Mouse (Mus musculus) gastrocnemius, postnatal 14 days (tissue): Measurements from ENCODE around the gene Npas2. TPM values are rescaled to one million over a fixed set of nuclear protein-coding genes. Genes with fewer than 3 reads are reported as not detected.

Experiments used
- DNase-seq: peaks from one replicate; pipeline ENCODE4 v3.0.0; 2021; ENCODE audit warnings: mixed read lengths
- intact Hi-C: fragments of 180-260 bp; cut with DNase I; formaldehyde crosslinking; loops from one replicate; pipeline ENCODE4 v1.15.1; 2025; ENCODE audit warnings: low total_unique reads
- microRNA-seq, 2 experiments: library from miRNA; unstranded; fragments of <30 nt; microRNA quantifications; one replicate each; pipeline ENCODE4 v1.2.0; 2021
- total RNA-seq, 2 experiments: library from RNA; stranded (reverse); gene quantifications; 2 replicates each; pipeline ENCODE4 v1.2.3; 2021

Gene Npas2
- total RNA-seq, 2 experiments from 2014 or later: 3.2 TPM

DNA sequence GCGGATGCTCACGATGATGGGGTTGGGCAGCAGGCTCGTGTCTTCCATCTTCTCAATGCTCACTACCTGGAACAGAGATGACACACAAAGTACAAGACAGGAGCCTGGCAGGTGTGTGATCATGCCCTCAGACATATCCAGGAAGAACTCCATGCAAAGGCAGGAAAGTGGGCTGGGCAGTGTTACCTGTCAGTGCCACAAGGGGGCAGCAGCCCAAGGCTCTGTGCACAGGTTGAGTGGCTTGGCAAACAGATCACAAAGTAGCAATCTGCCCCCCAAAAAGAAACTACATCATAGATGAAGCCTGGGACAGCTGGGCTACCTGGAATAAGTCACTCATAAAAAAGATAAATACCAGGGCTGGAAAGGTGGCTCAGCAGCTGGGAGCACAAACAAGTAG is 198.7 kb downstream of the Npas2 start:
- intact Hi-C loops: loop anchor here (5.0 kb wide), 1 partner anchor 130 kb away; no protein-coding TSS in a partner anchor
- peak; percentile 68 for DNase-seq

DNA sequence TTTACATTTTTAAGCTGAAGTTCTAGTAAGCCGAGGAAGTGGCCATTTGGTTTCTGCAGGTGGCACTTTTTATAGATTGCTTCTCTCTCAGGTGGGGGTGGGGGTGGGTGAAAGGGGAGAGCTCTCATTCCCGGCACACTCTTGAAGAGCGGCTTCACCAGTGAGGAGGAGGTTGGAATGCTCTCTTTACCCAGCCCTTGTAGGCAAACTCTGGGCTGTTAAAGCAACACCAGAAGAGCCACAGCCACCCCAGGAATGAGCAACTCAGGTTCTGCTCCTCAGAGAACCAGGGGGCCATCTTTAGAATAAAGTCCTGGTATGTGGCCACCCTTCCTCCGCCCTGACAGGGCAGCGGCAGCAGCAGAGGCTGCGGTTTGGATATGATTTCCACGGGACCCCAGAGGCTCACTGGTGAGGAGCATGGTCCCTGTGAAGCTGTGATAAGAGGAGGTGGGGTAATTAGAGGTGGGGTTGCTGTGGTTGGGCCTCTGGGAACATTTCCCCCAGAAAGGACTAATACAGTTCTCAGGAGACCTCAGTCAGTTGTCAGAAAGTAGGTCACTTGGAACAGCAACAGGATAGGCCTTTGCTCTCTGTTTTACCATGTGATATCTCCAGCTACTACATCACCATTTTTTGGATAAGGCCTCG is 199.8 kb downstream of the Npas2 start:
- no peak for DNase-seq

DNA sequence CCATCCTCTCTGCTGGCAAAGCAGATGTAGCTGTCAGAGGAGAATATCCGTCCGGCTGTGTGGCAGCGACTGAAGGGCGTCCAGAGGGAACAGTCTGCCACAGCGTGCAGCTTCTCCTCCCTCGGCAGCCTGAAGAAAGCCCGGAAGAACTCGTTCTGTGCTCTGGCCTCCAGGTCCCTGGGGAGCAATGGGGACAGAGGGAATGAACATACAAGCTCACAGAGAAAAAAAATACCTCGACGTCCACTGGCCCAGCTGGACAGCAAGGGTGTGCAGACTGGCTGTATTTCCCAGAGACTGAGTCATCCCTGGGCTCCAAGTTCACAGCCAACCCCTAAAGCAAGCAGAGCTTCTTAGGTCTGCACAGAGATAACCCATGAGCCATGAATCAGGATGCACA is 200.6 kb downstream of the Npas2 start:
- peak; percentile 61 for DNase-seq
- intact Hi-C loops: loop anchor here (5.0 kb wide), 1 partner anchor 128 kb away; no protein-coding TSS in a partner anchor

More for the DNA sequence above, 199.8 kb downstream of the Npas2 start:
- intact Hi-C loops: loop anchor here (5.0 kb wide), 1 partner anchor 129 kb away; no protein-coding TSS in a partner anchor

DNA sequence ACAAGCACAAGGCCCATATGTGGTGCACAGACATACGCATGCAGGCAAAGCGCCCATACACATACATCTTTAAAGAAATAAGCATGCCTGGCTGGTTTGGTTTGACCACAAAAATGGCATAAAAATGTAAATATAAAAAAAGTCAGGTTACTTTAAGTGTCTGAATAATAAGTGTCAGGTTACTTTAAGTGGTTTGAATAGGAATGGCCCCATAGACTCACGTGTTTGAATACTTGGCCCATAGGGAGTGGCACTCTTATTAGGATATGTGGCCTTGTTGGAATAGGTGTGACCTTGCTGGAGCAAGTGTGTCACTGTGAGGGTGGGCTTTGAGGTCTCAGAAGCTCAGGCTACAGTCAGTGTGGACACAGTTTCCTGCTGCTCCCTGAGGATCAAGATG is 201.1 kb downstream of the Npas2 start:
- intact Hi-C loops: loop anchor here (5.0 kb wide), 1 partner anchor 128 kb away; no protein-coding TSS in a partner anchor
- DNase-seq: no peak

DNA sequence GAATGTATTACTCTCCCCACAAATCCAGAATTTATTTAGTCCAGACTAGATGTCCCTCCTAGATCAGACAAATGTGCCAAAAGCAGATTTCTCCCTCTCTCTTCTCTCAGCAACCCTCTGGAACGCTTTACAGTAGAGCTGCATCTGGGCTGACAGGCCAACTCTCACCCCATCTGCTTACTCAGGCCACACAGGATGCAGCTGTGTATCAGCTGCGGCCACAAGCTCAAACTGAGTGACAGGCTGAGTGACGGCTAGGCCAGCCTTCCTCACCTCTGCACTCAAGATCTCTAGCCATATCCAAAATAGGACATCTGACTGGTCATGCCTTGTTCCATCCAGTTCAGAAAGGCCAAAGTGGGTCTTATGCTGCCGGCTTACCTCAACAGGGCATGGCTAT is 202.8 kb downstream of the Npas2 start:
- intact Hi-C loops: no loop called here
- peak; percentile 37 for DNase-seq

DNA sequence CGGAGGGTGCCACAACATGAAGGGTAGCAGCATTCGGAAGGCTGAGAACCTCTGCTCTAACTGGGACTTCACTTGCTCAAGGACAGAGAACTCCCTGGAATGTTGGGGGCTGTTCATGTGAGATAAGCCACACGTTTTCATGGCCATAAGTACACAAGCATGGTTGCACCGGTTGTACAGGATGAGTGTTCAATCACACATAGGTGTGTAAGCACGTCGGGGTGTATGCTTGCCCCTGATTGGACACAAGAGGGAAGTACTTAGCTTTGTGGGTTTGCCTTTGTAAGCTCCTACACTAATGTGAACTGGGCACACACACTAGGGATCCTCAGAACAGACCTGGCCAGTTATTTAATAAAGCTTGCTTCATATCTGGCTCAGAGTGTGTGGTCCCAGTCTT is 204.8 kb downstream of the Npas2 start:
- DNase-seq: no peak
- intact Hi-C loops: no loop called here

DNA sequence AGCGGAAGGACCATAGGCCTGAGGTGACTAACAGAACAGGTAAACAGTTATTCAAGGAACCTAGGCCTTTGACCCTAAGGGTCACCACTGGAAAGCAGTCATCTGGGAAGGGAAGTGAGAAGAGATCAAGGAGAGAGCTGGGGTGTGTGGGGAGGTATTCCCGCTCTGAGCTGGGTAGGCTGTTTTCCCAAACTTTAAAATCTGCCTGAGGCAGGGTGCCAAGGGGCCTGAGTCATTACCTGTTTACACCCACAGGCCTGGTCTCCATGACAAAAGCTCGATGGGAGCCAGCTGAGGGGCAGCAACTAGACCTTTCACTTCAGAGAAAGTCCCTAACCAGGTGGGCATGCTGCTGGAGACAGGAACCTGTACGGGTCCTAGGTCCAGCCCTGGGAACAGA is 205.7 kb downstream of the Npas2 start:
- intact Hi-C loops: no loop called here
- no peak for DNase-seq

DNA sequence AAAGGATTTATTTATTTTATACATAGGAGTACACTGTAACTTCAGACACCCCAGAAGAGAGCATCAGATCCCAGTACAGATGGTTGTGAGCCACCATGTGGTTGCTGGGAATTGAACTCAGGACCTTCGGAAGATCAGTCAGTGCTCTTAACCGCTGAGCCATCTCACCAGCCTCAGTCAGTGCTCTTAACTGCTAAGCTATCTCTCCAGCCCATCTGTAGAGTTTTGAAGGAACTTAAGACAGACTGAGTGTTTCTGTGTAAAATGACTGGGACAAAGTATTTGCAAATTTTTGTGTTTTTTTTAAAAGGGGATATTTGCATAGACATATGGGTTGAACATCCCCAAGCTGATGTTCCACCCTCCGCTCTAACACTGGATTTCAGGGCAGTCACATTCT is 206.6 kb downstream of the Npas2 start:
- no peak for DNase-seq
- intact Hi-C loops: no loop called here

DNA sequence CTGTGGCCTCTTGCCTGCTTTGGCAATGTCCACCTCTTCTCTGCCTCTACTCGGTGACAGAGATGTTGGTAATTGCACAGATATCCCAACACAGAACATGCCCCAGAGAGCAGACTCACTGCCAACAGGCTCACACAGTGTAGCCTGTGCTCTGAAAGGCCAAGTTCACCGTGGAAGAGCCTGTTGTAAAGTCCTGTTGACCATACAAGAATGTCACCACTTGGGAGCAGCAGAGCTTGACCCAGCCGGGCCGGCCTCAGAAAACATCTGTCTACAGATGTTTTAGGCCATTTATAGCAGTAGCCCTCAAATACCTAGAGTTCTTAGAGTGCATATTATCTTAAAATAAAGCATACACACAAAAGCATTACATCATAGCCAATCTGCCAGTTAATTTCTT is 213.6 kb downstream of the Npas2 start:
- intact Hi-C loops: no loop called here

DNA sequence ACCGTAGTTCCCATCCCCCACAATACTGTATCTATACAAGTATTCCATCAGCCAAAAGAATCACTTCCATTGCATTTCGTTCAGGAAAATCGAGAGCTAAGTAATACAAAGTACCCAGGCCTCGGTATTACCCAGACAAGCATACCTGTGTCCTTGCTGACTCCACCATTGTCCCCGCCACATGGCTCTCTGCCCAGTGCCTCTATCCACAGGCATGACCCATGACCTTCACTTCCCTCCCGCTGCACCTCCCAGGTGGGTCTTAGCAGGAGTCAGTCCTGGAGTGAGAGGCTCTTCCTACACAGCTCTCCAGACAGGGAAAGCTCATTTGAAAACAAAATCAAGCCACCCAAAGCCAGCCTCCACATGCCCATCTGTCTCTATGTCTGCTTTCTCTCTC is 214.6 kb downstream of the Npas2 start:
- intact Hi-C loops: no loop called here

More for the DNA sequence above, 213.6 kb downstream of the Npas2 start:
- no peak for DNase-seq

DNA sequence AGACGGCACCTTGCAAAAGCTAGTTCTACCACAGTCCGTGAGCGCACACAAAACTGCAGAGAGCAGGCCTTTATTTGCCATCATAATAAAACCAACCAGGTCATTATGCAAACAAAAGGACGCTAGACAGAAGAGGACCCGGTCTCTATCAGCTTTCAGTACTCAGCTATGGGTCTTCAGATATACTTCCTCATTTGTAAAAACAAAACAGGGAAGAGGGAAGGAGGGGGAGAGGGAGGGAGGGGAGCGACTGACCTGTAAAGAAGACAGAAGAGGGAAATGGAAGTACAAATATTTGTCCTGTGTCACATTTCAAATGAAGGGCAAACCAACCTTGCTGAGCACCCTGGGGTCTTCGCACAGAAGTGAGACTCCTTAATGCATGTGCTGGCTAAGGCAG is 215.1 kb downstream of the Npas2 start:
- DNase-seq: no peak
- intact Hi-C loops: no loop called here

More for the DNA sequence above, 214.6 kb downstream of the Npas2 start:
- no peak for DNase-seq

DNA sequence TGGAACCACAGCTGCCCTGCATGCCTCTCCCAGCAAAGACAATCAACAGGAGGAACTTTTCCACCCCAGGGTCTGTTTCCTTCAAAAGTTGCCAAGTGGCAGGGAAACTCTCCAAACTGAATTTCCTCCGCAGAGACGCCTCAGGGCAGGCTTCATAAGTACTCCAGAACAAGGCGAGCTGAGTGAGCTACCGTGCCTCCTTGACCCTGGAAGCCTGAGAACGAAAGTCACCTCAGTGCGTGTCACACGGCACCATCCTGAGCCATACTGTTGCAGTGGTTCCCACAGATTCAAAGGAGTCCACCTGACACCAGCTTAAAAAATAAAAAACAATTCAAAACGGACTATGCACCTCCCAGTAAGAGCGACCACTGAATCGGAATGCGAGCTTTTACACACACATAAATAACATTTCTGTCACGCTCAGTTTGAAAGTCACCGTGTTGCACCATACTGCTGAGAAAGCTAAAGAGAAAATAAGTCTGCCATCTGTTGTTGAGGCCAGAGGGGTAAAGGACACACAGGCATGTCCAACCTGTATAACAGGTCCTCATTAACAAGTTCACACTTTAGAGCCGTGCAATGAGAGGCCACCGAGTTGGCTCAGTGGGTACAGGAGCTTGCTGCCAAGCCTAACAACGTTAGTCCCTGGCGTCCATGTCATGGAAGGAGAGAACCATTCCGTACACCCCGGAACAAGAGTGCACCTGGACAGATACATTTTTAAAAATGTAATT is 216.7 kb downstream of the Npas2 start:
- DNase-seq: no peak
- intact Hi-C loops: no loop called here

Small RNAs within 50 kb of the gene (microRNA-seq; reads per million reads assigned to microRNA genes)
- 0 reads per million in 2 experiments for gene Mir6349

Other genes with a start within 250 kb of the Npas2 start
- 10 to 100 TPM; 64.4 to 70.5 TPM for gene Pdcl3, start 208.1 kb upstream of the Npas2 start, total RNA-seq
- gene Rpl31, start 174.1 kb downstream of the Npas2 start, total RNA-seq: 100 to 1,000 TPM; 642 to 745 TPM